Mouse (Mus musculus): Measurements from ENCODE around the gene Gm826. TPM values are rescaled to one million over a fixed set of nuclear protein-coding genes. Genes with fewer than 3 reads are reported as not detected.

Gene Gm826
- polyA plus RNA-seq, 1 experiment from 2014 or later = not detected

DNA sequence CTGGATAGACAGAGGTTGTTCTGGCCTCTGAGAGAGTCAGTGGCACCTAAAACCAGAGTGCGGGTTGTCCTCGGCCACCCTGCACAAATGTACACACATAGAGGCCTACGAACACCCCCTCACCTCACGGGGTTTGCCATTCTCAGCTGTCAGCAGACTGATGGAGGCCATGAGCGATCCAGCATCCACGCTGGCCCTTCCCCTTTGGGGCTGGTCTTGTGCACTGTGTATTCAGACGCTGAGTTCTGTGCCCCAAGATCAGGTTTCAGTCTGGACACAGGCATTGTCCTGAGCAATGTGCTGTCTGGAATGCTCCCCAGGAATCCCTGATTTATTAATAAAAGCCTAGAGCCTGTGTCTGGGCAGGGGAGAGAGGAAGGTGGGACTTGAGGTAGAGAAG is 14.8 kb upstream of the Gm826 start:
- H3K27ac ChIP-seq = no peak overlapping the region
- no peaks in the 10 kb centered on the region for H3K9me3 ChIP-seq (replicated peaks)
- H3K4me2 ChIP-seq = no peak overlapping the region
- no peaks in the 10 kb centered on the region; the same call in 1 of the 2 replicates for H3K27me3 ChIP-seq
- H3K36me3 ChIP-seq (ENCODE audit: poor library complexity, severe bottlenecking) = no peaks in the 10 kb centered on the region
- 30% methylated on average over 7 of the region's 7 CpGs for WGBS
- no peaks in the 10 kb centered on the region for H3K4me1 ChIP-seq
- no peak overlapping the region for H3K9ac ChIP-seq
- no peak overlapping the region for H3K4me3 ChIP-seq
- no peak for ATAC-seq

DNA sequence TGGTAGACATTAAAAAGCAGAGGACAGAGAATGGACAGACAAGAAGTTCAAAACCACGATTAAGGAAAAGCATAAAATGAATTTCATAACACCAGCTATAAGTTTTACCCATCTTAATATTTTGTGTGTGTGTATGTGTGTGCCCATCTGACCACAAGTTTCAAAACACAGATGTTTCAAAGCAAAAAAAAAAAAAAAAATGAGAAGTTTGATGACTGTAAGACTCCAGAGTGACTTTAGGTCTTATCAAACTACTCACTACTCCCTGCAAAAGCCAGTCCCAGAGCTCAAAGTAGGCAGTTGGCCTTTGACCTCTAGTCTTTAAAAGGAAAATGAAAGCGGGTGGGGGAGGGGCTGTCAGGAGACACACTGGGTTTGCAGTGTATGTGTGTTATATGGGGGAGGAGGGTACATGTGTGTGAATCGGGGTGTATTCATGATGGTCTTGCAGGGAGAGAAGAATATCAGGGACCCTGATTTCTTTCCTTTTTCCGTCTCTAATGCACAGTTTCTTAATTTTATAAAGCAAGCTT is 14.2 kb upstream of the Gm826 start:
- Histone ChIP-seq H3K4me1 (no peaks in the 10 kb centered on the region), H3K9me3 (replicated peaks) (no peaks in the 10 kb centered on the region), H3K27me3 (no peaks in the 10 kb centered on the region), H3K9ac (no peak overlapping the region), H3K36me3 (ENCODE audit: poor library complexity, severe bottlenecking) (no peaks in the 10 kb centered on the region), H3K4me3 (no peak overlapping the region), H3K27ac (no peak overlapping the region), H3K4me2 (no peak overlapping the region)
- WGBS = 63% methylated on average over 4 of the region's 4 CpGs
- ATAC-seq = no peak

DNA sequence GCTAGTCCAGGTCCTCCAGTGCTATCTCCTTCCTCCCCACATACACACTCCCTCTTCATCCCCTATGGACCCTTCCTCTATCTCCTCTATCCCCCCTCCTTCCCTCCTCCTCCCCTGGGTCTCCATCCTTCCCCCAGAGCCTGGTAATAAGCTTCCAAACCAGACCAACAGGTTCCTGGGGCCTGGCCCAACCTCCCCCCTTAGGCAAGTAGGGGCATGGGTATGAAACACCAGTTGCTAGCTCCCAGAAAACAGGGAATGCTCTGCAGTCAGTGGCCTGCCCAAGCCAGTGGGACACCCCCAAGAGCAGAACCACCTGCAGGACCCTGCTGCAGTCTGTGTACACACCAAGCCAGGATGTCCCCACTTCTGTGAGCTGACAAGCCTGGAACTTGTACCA is 11.7 kb upstream of the Gm826 start:
- H3K9ac ChIP-seq = no peak overlapping the region
- no peak overlapping the region for H3K27ac ChIP-seq
- no peaks in the 10 kb centered on the region for H3K36me3 ChIP-seq (ENCODE audit: poor library complexity, severe bottlenecking)
- no peak overlapping the region for H3K4me2 ChIP-seq
- no peak overlapping the region for H3K4me3 ChIP-seq
- no peaks in the 10 kb centered on the region for H3K9me3 ChIP-seq (replicated peaks)
- H3K4me1 ChIP-seq = no peaks in the 10 kb centered on the region
- no peaks in the 10 kb centered on the region for H3K27me3 ChIP-seq
- ATAC-seq = no peak

DNA sequence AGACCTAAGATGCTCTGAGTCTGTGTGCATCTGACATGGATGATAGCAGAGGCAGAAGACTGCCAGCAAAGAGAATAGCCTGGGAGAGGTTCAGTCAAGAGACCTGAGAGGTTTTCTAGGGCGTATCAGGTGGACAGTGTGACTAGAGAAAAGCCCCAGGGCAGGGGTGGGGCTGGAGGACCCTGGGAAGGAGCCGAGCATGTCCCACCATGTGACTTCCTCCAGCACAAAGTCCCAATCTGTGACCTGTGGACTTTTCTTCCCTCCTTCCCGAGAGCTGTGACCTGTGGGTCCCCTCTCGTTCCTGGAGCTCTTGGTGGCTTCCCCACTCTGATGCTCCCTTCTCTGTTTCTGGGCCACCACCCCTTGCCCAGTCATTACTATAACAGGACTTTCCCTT is 6.2 kb upstream of the Gm826 start:
- WGBS = 76% methylated on average over 4 of the region's 4 CpGs
- no peak for ATAC-seq
- H3K4me1 ChIP-seq = no peaks in the 10 kb centered on the region
- H3K27me3 ChIP-seq = no peaks in the 10 kb centered on the region; the same call in 1 of the 2 replicates
- no peaks in the 10 kb centered on the region for H3K9me3 ChIP-seq (replicated peaks)
- no peak overlapping the region for H3K4me3 ChIP-seq
- no peak overlapping the region for H3K9ac ChIP-seq
- H3K4me2 ChIP-seq = no peak overlapping the region
- no peaks in the 10 kb centered on the region for H3K36me3 ChIP-seq (ENCODE audit: poor library complexity, severe bottlenecking)
- no peak overlapping the region for H3K27ac ChIP-seq

DNA sequence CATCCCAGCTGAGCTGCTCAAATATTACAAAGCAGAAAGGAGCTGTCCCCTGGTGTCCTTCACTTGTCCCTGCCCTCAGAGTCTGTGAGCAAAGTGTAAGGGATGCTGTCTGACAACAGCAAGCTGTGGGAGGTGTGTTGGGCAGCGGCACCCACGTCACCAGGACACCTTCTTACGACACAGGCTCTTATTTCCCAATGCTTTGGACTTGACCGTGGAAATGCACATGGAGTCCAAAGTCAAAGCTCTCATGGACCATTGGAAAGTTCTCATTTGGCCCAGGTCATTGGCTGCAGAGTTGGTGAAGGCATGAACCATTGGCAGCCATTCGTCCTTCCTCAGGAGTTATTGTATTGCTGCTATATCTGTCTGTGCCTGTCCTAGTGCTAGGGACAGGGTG is 5.6 kb upstream of the Gm826 start:
- H3K9me3 ChIP-seq (replicated peaks) = no peaks in the 10 kb centered on the region
- H3K4me3 ChIP-seq = no peak overlapping the region
- H3K27me3 ChIP-seq = no peaks in the 10 kb centered on the region; the same call in 1 of the 2 replicates
- H3K4me2 ChIP-seq = no peak overlapping the region
- no peaks in the 10 kb centered on the region for H3K36me3 ChIP-seq (ENCODE audit: poor library complexity, severe bottlenecking)
- peaks cover under 1% of the 10 kb centered on the region; the same call in 1 of the 2 replicates for H3K4me1 ChIP-seq
- no peak overlapping the region for H3K27ac ChIP-seq
- no peak for ATAC-seq
- WGBS = 93% methylated on average over 5 of the region's 5 CpGs
- no peak overlapping the region for H3K9ac ChIP-seq

DNA sequence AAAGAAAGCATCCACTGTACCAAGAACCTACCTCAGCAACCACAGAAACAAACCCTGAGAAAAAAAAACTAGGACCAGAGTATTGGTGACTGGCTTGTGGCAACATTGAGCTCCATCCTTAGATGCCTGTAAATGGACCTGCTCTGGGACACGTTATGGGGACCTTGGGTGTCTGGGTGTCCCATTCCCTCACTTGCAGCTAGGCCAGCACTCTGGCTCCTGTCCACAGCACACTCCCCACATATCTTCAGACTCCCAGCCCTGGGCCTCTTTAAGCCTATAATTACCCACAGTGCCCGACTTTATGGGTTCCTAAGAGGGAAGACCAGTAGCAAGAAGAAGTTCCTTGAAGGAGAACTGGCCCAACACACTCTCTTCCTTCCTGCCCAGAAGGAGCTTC is 2.1 kb upstream of the Gm826 start:
- ATAC-seq = no peak
- Histone ChIP-seq H3K9me3 (replicated peaks) (no peaks in the 10 kb centered on the region), H3K27ac (no peak overlapping the region), H3K4me1 (peaks cover 5% of the 10 kb centered on the region), H3K27me3 (no peaks in the 10 kb centered on the region; the same call in 1 of the 2 replicates), H3K4me3 (no peak overlapping the region), H3K9ac (no peak overlapping the region), H3K36me3 (ENCODE audit: poor library complexity, severe bottlenecking) (no peaks in the 10 kb centered on the region), H3K4me2 (no peak overlapping the region)
- WGBS = 54% methylated on average over 2 of the region's 2 CpGs

DNA sequence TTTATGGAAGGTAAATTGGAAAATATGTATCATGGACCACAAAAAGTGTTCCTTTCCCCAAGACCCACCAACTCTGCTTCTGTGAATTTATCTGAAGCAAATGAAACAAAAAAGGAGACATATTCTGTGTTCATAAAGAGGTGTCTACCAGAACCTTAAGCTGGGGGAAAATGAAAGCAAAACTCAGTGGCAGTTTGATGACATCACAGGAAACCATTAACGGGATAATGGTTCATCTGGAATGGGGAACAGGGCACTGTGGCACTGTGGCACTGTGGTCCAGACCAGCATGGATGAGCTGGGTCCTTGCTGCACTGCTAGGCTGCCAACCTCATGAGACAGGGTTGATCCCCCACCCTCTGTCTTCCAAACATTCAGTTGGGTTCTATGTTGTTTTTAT is 1.1 kb upstream of the Gm826 start:
- no peak overlapping the region for H3K9ac ChIP-seq
- 44% methylated on average over 1 of the region's 1 CpGs for WGBS
- no peak for ATAC-seq

DNA sequence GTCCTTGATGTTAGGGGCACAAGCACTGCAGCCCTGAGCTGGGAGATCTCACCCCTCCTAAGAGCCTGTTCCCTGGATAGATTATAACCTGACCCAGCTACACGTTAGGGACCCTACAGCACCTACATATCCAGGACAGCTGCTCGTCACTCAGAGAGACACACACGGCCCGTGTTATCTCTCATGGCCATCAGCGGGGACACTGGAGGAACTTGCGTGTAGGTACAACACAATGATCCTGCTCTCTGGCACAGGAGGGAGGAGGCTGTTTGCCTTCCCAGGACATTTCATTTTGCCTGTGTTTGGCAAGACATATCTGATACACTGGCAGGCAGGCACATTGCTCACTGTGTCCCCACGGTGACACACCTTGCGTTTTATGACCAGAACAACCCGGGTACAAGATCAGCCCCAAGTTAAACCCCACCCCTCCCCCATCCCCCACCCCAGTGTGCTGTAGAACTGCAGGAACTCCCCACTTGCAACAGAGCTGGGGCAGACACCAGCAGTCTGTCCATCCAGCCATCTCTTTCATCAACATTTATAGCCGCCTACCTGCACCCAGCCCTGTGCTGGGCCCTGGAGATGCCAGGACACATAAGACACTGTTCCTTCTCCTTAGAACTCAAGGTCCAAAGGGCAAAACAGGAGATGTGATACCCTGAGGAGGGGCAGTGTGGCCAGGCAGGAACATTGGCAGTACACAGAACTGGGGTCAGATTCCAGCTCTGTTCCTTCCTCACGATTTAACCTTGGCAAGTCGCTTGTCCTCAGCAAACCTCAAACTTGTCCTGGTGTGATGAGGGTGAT is 1.2 kb downstream of the Gm826 start:
- H3K27me3 ChIP-seq = no peaks in the 10 kb centered on the region
- no peak overlapping the region for H3K27ac ChIP-seq
- peaks cover 11% of the 10 kb centered on the region for H3K4me1 ChIP-seq
- 94% methylated on average over 12 of the region's 12 CpGs for WGBS
- H3K4me2 ChIP-seq = no peak overlapping the region
- H3K9ac ChIP-seq = no peak overlapping the region
- no peak for ATAC-seq
- H3K4me3 ChIP-seq = no peak overlapping the region
- H3K9me3 ChIP-seq (replicated peaks) = no peaks in the 10 kb centered on the region
- no peaks in the 10 kb centered on the region for H3K36me3 ChIP-seq (ENCODE audit: poor library complexity, severe bottlenecking)

More for the DNA sequence above, 1.1 kb upstream of the Gm826 start:
- no peaks in the 10 kb centered on the region for H3K9me3 ChIP-seq (replicated peaks)
- no peaks in the 10 kb centered on the region for H3K36me3 ChIP-seq (ENCODE audit: poor library complexity, severe bottlenecking)
- H3K4me1 ChIP-seq = peaks cover 5% of the 10 kb centered on the region
- H3K27ac ChIP-seq = no peak overlapping the region
- H3K4me2 ChIP-seq = no peak overlapping the region
- no peaks in the 10 kb centered on the region; the same call in 1 of the 2 replicates for H3K27me3 ChIP-seq
- H3K4me3 ChIP-seq = no peak overlapping the region

DNA sequence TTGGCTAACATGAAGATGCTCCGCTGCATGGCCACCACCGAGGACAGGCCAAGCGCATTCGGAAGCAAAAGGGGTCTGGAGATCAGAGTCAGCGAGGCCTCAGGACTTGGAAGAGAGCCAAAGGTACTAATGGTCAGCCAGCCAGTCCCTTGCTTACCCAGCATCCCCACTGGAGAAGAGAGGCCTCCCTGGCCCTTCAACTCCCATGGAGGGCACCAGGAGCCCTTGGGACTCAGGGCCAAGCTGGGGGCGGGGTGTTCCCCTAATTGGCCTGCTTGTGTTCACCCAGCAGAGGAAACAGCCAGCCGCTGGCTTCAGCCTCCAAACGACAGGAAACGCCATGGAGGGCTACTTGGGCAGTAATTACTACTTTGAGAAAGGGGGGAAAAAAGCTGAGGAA is 5.1 kb downstream of the Gm826 start:
- no peak for ATAC-seq
- 52% methylated on average over 9 of the region's 9 CpGs for WGBS
- no peaks in the 10 kb centered on the region for H3K27me3 ChIP-seq
- H3K27ac ChIP-seq = no peak overlapping the region
- H3K4me2 ChIP-seq = no peak overlapping the region
- H3K36me3 ChIP-seq (ENCODE audit: poor library complexity, severe bottlenecking) = no peaks in the 10 kb centered on the region
- no peak overlapping the region for H3K4me3 ChIP-seq
- no peak overlapping the region for H3K9ac ChIP-seq
- H3K9me3 ChIP-seq (replicated peaks) = no peaks in the 10 kb centered on the region
- H3K4me1 ChIP-seq = peaks cover 7% of the 10 kb centered on the region

DNA sequence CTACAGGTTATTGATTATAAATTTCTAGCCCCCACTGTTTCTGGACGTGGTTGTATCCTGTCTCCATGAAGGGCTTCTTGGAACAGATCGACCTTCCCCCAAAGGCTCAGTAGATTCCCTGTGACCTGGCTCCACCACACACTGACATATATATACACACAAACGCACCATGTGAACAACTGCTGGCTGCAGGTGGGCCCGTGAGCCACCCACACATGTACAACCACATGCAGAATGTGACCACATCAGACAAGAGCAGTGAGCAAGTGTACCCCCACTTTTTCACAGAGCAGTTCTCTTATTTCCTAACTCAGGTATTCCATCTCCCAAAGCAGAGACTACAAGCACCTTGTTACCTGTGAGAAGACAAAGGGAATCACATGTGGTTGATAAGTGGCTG is 6.2 kb downstream of the Gm826 start:
- WGBS = 87% methylated on average over 4 of the region's 4 CpGs
- Histone ChIP-seq H3K27me3 (no peaks in the 10 kb centered on the region), H3K4me3 (no peak overlapping the region), H3K36me3 (ENCODE audit: poor library complexity, severe bottlenecking) (no peaks in the 10 kb centered on the region), H3K9me3 (replicated peaks) (no peaks in the 10 kb centered on the region), H3K4me2 (no peak overlapping the region), H3K27ac (no peak overlapping the region), H3K9ac (no peak overlapping the region), H3K4me1 (peaks cover 7% of the 10 kb centered on the region)
- ATAC-seq = no peak

DNA sequence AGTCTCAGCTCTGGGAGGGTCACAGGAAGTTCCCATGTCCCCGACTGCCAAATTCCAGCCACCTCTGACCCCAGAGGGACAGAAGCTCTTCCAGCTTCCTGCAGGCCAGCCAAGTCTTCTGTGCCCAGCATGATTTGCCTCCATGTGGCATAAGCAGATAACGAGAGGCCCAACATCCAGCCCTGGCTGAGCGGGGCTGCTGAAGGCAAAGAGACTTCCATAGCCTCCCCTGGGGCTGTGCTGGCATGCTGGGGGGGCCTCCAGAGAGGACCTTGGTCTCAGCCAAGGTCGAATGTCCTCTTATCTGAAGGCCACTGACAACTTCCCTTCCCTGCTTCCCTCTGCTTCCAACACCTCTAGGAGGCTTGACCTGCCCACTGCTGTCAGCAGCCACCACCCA is 6.8 kb downstream of the Gm826 start:
- Histone ChIP-seq H3K4me2 (no peak overlapping the region), H3K27me3 (no peaks in the 10 kb centered on the region), H3K4me3 (no peak overlapping the region), H3K36me3 (ENCODE audit: poor library complexity, severe bottlenecking) (no peaks in the 10 kb centered on the region), H3K9me3 (replicated peaks) (no peaks in the 10 kb centered on the region), H3K27ac (no peak overlapping the region), H3K4me1 (peaks cover 7% of the 10 kb centered on the region), H3K9ac (no peak overlapping the region)
- no peak for ATAC-seq
- WGBS = 62% methylated on average over 4 of the region's 4 CpGs

DNA sequence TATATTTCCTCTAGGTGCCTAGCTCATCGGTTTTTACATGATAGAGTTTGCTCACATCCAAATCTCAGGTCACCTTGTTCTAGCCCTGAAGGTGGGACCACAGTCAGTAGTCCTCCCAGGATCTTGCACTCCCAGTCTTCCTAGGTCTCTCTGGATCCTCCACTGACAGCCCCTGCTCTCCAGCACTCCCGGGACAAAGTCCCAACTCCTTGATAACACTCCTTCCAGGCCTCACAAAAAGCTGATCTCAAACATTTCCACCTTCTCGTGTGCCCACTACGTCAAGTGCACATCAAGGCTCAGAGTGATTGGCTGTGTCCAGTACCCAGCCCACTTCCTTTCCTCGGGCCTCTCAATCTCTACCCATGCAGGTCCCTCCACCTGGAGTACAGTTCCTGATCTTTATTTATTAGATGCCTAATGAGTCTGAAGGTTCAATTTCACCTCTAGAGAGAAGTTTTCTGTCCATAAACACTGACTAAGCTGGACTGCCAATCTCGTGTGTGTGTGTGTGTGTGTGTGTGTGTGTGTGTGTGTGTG is 8.8 kb downstream of the Gm826 start:
- ATAC-seq = no peak
- Histone ChIP-seq H3K27me3 (no peaks in the 10 kb centered on the region), H3K27ac (no peak overlapping the region), H3K36me3 (ENCODE audit: poor library complexity, severe bottlenecking) (no peaks in the 10 kb centered on the region), H3K9ac (no peak overlapping the region), H3K9me3 (replicated peaks) (no peaks in the 10 kb centered on the region), H3K4me1 (peaks cover 10% of the 10 kb centered on the region), H3K4me2 (no peak overlapping the region), H3K4me3 (no peak overlapping the region)
- WGBS = 82% methylated on average over 6 of the region's 6 CpGs
